Mouse (Mus musculus): ENCODE data around the gene Ero1l.
A peak's percentile ranks its signal among the peaks of the same experiment; 100 is the strongest.

Ero1l gene

GRCm38 (mm10) chr14:45318426-45319236, at the start of gene Ero1l:
Ero1l (minus strand) TSS chr14:45318771.
- DNase-seq, result peak; percentile 81

DNA sequence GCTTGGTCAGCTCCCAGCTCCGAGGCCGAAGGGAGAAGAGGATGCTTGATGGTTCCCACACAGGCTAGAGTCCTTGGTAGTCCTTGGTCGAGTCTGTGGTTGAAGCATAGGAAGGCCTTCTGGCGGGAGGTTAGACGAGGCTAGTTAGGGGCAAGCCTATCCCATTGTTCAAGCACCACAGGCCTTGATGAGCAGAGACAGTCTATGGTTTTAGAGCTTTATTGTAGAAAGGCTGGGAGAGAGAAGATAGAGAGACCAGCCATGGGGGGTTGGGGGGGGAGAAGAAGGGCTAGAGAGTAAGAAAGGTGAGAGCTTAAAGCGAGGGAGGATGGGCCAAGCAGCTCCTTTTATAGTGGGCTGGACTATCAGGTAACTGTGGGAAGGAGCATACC, 46.6 kb upstream of the Ero1l start:
- DNase-seq, result no peak

DNA sequence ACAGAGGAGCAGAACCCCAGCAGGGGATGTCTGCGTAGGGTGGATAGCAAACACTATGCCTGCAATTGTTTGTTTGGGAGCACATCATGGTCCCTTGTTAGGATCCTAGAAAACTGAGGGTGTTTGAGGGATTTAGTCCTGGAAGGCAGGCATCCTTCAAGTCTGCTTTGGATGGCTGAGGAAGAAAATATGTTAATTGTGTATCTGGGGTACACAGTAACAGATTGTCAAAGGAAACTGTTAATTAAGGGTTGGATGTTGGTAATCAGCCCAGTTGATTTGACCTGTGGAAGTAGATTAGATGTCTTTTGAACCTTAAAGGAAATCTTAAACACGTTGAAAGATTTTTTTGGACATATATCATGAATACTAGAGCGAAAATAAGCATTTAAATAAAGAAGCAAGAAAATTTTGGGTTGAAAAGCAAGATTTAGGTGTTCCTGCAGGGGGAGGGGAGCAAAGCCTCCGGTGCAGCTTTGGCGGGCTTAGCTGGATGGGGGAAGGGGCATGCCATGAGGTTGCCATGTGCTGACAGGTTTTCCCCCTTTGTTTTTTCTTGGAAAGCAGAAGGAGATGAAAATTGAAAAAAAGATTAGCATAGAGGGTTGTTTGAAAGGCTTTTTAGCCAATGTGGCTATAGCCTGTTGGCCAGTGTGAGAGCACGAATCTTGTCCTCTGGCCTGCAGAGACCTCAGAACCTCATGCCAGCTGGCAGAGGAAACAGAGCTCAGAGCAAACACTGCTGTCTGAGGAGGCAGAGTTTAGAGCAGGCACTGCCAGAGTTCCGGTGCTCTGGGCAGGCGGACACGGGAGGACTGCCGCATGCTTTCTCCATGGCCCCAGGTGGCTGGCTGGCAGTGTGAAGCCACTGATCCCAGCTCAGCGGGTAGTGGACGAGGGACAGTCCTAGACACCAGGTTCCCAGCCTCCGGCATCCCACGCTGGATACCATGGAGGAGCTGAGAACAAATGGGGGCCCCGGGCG, 45.9 kb upstream of the Ero1l start:
- peak; percentile 54 for DNase-seq

GRCm38 (mm10) chr14:45350931-45351859, 32.6 kb upstream of the Ero1l start, which contains the start of gene Styx:
Styx (plus strand) TSS chr14:45351093.
- peak; percentile 94 for DNase-seq

GRCm38 (mm10) chr14:45329589-45330181, 11.1 kb upstream of the Ero1l start, which contains the start of gene Psmc6:
Psmc6 (plus strand) TSS chr14:45329788.
- peak; percentile 92 for DNase-seq

GRCm38 (mm10) chr14:45329018-45329588, 10.5 kb upstream of the Ero1l start:
- no peak for DNase-seq

- no peak for DNase-seq
Observed at GRCm38 (mm10) chr14:45328072-45328713, 9.6 kb upstream of the Ero1l start.

- peak; percentile 18 for DNase-seq
Observed at GRCm38 (mm10) chr14:45325471-45325870, 6.9 kb upstream of the Ero1l start.

GRCm38 (mm10) chr14:45323320-45323719, 4.7 kb upstream of the Ero1l start:
- no peak for DNase-seq

DNA sequence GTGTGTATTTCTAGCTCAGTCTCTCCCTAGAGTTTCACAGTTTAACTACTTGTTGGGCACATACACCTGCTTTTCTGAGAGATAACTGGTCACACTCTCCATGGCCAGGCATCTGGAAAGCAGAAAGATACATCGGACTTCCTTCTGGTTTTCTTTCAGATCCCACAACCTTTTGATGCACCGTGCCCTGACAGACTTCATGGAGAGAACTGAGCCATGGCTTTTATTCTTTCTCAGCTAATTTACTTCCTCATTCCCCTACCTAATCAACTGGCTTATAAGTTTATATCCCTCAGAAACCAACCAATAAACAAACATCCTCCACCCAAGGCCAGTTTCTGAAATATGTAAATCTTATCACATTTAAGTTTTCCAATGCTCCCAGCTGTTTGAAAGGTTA, 3.9 kb upstream of the Ero1l start:
- no peak for DNase-seq

DNA sequence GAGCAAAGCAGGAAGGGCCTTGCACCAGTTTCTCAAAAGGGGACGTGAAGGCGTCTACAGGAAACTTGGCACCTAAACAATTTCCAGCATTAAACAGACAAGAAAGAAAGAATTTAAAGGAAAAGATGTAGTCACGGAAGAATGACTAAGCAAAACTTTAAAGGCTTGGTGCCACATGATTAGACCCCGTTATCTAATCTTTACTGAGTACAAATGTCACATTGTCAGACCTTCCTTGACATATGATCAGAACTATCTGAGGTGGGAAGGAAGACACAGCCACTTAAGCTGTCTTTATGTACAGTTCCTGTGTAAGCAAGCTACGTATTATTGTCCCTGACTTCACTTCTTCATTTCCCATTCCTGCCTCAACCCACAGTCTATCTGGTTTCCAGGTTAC, 3.1 kb upstream of the Ero1l start:
- no peak for DNase-seq

- no peak for DNase-seq
Observed at GRCm38 (mm10) chr14:45321067-45321466, 2.5 kb upstream of the Ero1l start.

DNA sequence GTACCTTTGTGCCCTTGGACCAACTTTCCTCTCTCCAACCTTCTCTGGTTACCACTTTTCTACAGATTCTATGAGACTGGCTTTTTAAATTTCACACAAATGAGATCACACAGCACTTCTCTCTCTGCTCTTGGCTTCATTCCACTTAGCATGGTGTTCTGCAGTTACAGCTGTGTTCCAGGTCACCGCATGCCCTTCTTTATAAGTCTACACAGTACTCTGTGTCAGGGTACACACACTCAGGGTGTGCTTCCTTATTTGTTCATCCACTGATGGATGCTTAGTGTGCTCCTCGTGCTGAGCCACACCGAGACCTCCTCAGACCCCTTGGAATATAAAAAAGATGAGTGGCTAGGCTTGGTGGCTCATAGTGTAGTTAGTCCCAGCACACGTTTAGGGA, 1.5 kb upstream of the Ero1l start:
- no peak for DNase-seq

DNA sequence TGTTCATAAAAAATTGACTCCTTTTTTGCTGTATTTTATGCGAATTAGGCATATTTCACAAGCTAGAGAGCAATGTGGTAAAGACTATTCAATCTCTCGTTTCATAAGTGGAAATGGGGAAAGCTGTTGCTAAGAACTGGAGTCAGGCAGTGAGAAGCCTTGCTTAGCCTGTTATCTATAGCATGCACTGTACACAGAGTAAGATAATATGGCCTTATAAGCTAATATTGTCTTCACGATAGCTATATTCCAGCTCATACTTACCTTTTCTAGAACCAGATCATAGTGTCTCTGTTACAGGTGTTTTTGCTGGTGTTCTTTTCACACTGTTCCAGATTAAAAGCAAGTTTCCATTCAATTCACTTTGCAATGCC, 653 bp upstream of the Ero1l start:
- no peak for DNase-seq

- peak; percentile 19 for DNase-seq
Observed at GRCm38 (mm10) chr14:45317921-45318411, 605 bp downstream of the Ero1l start.

- DNase-seq, result no peak
Observed at GRCm38 (mm10) chr14:45316927-45317326, 1.6 kb downstream of the Ero1l start.

DNA sequence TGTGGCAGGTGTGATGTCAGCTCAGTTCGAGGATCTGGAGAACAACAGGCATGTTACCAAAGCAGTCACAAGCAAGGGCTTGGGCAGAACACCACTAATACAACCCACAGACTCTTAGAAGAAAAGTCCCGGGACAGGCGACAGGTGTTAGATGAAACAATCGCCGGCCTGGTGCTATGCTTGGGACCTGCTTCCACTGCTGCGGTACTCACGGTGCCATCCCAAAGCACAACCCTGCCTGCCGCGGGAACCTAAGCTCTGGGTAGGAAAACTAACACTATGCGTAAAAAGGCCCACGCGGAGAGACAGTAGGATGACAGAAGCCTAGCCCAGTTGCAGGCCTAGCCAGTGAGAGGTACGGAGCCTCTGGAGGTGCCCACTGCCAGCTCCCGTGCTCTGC, 8.5 kb downstream of the Ero1l start:
- DNase-seq, result no peak

- no peak for DNase-seq
Observed at GRCm38 (mm10) chr14:45309646-45310045, 8.9 kb downstream of the Ero1l start.

DNA sequence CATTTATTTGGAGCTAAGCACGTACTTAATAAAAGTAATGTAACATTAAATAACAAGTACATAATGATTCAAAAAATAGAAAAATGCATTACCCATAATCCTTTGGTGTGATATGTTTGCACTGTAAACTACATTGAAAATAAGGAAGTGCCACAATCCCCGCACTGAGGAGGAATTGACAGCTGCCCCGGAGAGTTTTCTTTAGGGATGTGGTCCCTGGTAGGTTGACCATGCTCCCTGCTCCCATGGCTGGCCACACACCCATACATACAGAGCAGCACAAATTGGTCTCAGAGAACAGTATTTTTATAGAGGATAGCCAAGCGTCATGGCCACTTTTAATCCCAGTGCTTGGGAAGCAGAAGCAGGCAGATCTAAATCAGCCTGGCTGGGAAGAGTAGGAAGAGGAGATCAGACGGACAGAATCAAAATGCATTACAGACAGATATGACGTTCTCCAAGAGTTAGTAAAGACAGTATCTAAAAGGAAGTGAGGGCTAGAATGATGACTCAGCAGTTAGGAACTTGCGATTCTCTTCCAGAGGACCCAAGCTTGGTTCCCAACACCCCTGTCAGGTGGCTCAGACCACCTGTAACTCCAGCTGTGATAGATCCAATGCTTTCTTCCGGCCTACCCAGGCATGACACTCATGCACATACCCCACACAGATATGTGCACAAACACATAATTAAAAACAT, 10.8 kb downstream of the Ero1l start:
- DNase-seq, result no peak

DNA sequence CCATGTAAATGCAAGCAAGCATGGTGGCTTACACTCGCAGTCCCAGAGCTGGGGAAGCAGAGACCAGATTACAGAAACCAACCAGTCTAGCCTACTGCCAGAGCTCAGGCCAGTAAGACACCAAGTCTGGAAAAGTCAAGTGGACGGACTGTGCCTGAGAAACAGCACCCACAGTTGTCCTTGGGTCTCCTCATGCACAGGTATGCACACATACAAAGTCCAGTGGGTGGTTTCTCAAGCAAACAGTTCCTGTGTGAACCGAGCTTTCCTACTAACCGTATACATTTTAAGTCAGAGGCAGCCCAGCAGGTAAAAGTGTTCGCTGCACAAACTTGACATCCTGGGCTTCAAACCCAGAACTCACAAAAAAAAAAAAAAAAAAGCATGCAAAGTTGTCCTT, 12.7 kb downstream of the Ero1l start:
- no peak for DNase-seq
